Mouse (Mus musculus): Measurements from ENCODE around the gene Ly6g6e. TPM values are rescaled to one million over a fixed set of nuclear protein-coding genes. Genes with fewer than 3 reads are reported as not detected.
"Not testable (repeated sequence)": the region's sequence is repeated elsewhere in the genome, so short reads cannot be mapped to it uniquely, and the experiment has no call there.

Gene Ly6g6e
- polyA plus RNA-seq, 1 experiment from 2014 or later: 2.0 TPM

GRCm38 (mm10) chr17:35115046-35116019 lies 38.6 kb downstream of the Ly6g6e start, which contains the start of gene Ly6g5b:
TSS of gene Ly6g5b (minus strand) at chr17:35115428.
- 81% methylated on average over 8 of the region's 8 CpGs for WGBS
- peaks cover 8% of the 10 kb centered on the region for H3K4me1 ChIP-seq (ENCODE audit: insufficient read depth, low read length)
- H3K36me3 ChIP-seq (ENCODE audit: insufficient read depth, low read length): peaks cover 47% of the 10 kb centered on the region

GRCm38 (mm10) chr17:35120745-35121142 lies 44.0 kb downstream of the Ly6g6e start:
- Histone ChIP-seq H3K9me3 (ENCODE audit: low read length) (no peaks in the 10 kb centered on the region), H3K4me3 (ENCODE audit: low read length) (peak overlapping the region; percentile 96), H3K4me2 (replicated peaks; ENCODE audit: low read depth, low read length) (peak overlapping the region; percentile 90), H3K4me1 (ENCODE audit: insufficient read depth, low read length) (peaks cover 24% of the 10 kb centered on the region), H3K9ac (replicated peaks; ENCODE audit: low read length) (peak overlapping the region; percentile 97), H3K36me3 (ENCODE audit: insufficient read depth, low read length) (peaks cover 44% of the 10 kb centered on the region), H3K27ac (ENCODE audit: low read length) (peak overlapping the region; percentile 81), H3K27me3 (ENCODE audit: insufficient read depth, low read length) (no peaks in the 10 kb centered on the region)
- WGBS: under 1% methylated on average over 33 of the region's 33 CpGs
- ATAC-seq (ENCODE audit: low FRiP score, low TSS enrichment): peak; percentile 16

More at GRCm38 (mm10) chr17:35115046-35116019, 38.6 kb downstream of the Ly6g6e start, which contains the start of gene Ly6g5b:
- H3K4me2 ChIP-seq (replicated peaks; ENCODE audit: low read depth, low read length): no peak within 1 kb of the TSS
- H3K9ac ChIP-seq (replicated peaks; ENCODE audit: low read length): no peak within 1 kb of the TSS
- no peak within 1 kb of the TSS for H3K4me3 ChIP-seq (ENCODE audit: low read length)
- no peak for ATAC-seq (ENCODE audit: low FRiP score, low TSS enrichment)
- no peaks in the 10 kb centered on the region for H3K9me3 ChIP-seq (ENCODE audit: low read length)
- no peaks in the 10 kb centered on the region for H3K27me3 ChIP-seq (ENCODE audit: insufficient read depth, low read length)
- no peak within 1 kb of the TSS for H3K27ac ChIP-seq (ENCODE audit: low read length)

- H3K27ac ChIP-seq (ENCODE audit: low read length): peak within 1 kb of the TSS; percentile 85
- no peaks in the 10 kb centered on the region for H3K27me3 ChIP-seq (ENCODE audit: insufficient read depth, low read length)
- peak within 1 kb of the TSS; percentile 96 for H3K4me3 ChIP-seq (ENCODE audit: low read length)
- H3K4me1 ChIP-seq (ENCODE audit: insufficient read depth, low read length): peaks cover 26% of the 10 kb centered on the region
- H3K9ac ChIP-seq (replicated peaks; ENCODE audit: low read length): peak within 1 kb of the TSS; percentile 97
- ATAC-seq (ENCODE audit: low FRiP score, low TSS enrichment): peak; percentile 97
- H3K9me3 ChIP-seq (ENCODE audit: low read length): no peaks in the 10 kb centered on the region
- H3K4me2 ChIP-seq (replicated peaks; ENCODE audit: low read depth, low read length): peak within 1 kb of the TSS; percentile 90
- H3K36me3 ChIP-seq (ENCODE audit: insufficient read depth, low read length): peaks cover 39% of the 10 kb centered on the region
- WGBS: under 1% methylated on average over 50 of the region's 50 CpGs
These were observed 44.6 kb downstream of the Ly6g6e start, which contains the start of gene Gpank1 for GRCm38 (mm10) chr17:35121143-35121799. TSS of gene Gpank1 (plus strand) at chr17:35121455.

- H3K9me3 ChIP-seq (ENCODE audit: low read length): no peaks in the 10 kb centered on the region
- 0% methylated on average over 19 of the region's 19 CpGs for WGBS
- peak within 1 kb of the TSS; percentile 90 for H3K4me2 ChIP-seq (replicated peaks; ENCODE audit: low read depth, low read length)
- peak within 1 kb of the TSS; percentile 85 for H3K27ac ChIP-seq (ENCODE audit: low read length)
- H3K4me1 ChIP-seq (ENCODE audit: insufficient read depth, low read length): peaks cover 30% of the 10 kb centered on the region
- peak within 1 kb of the TSS; percentile 96 for H3K4me3 ChIP-seq (ENCODE audit: low read length)
- no peak; the same call in 1 of the 2 replicates for ATAC-seq (ENCODE audit: low FRiP score, low TSS enrichment)
- H3K27me3 ChIP-seq (ENCODE audit: insufficient read depth, low read length): no peaks in the 10 kb centered on the region
- H3K9ac ChIP-seq (replicated peaks; ENCODE audit: low read length): peak within 1 kb of the TSS; percentile 97
- H3K36me3 ChIP-seq (ENCODE audit: insufficient read depth, low read length): peaks cover 35% of the 10 kb centered on the region
These were observed 45.2 kb downstream of the Ly6g6e start, which contains the start of gene Csnk2b for GRCm38 (mm10) chr17:35121871-35122303. TSS of gene Csnk2b (minus strand) at chr17:35122053.

GRCm38 (mm10) chr17:35123287-35123686 lies 46.6 kb downstream of the Ly6g6e start:
- 88% methylated on average over 9 of the region's 9 CpGs for WGBS
- H3K4me2 ChIP-seq (replicated peaks; ENCODE audit: low read depth, low read length); H3K4me3 ChIP-seq (ENCODE audit: low read length); ATAC-seq (ENCODE audit: low FRiP score, low TSS enrichment); H3K9me3 ChIP-seq (ENCODE audit: low read length); H3K9ac ChIP-seq (replicated peaks; ENCODE audit: low read length); H3K27me3 ChIP-seq (ENCODE audit: insufficient read depth, low read length); H3K27ac ChIP-seq (ENCODE audit: low read length): not testable (repeated sequence)
- Histone ChIP-seq H3K36me3 (ENCODE audit: insufficient read depth, low read length) (peaks cover 25% of the 10 kb centered on the region), H3K4me1 (ENCODE audit: insufficient read depth, low read length) (peaks cover 40% of the 10 kb centered on the region)

GRCm38 (mm10) chr17:35124261-35124896 lies 47.7 kb downstream of the Ly6g6e start:
- not testable (repeated sequence) for H3K9ac ChIP-seq (replicated peaks; ENCODE audit: low read length); H3K4me3 ChIP-seq (ENCODE audit: low read length); ATAC-seq (ENCODE audit: low FRiP score, low TSS enrichment); H3K9me3 ChIP-seq (ENCODE audit: low read length); H3K27me3 ChIP-seq (ENCODE audit: insufficient read depth, low read length); H3K4me2 ChIP-seq (replicated peaks; ENCODE audit: low read depth, low read length); H3K27ac ChIP-seq (ENCODE audit: low read length)
- Histone ChIP-seq H3K36me3 (ENCODE audit: insufficient read depth, low read length) (peaks cover 17% of the 10 kb centered on the region; the same call in 1 of the 2 replicates), H3K4me1 (ENCODE audit: insufficient read depth, low read length) (peaks cover 48% of the 10 kb centered on the region)
- WGBS: 92% methylated on average over 12 of the region's 12 CpGs

GRCm38 (mm10) chr17:35125081-35125480 lies 48.4 kb downstream of the Ly6g6e start:
- peaks cover 42% of the 10 kb centered on the region for H3K4me1 ChIP-seq (ENCODE audit: insufficient read depth, low read length)
- H3K9me3 ChIP-seq (ENCODE audit: low read length): no peaks in the 10 kb centered on the region
- WGBS: 87% methylated on average over 1 of the region's 1 CpGs
- ATAC-seq (ENCODE audit: low FRiP score, low TSS enrichment): no peak
- H3K4me2 ChIP-seq (replicated peaks; ENCODE audit: low read depth, low read length): peak overlapping the region; percentile 70; the same call in 1 of the 2 replicates
- H3K36me3 ChIP-seq (ENCODE audit: insufficient read depth, low read length): peaks cover 12% of the 10 kb centered on the region; the same call in 1 of the 2 replicates
- peak overlapping the region; percentile 76; the same call in 1 of the 2 replicates for H3K9ac ChIP-seq (replicated peaks; ENCODE audit: low read length)
- no peak overlapping the region for H3K27ac ChIP-seq (ENCODE audit: low read length)
- H3K4me3 ChIP-seq (ENCODE audit: low read length): no peak overlapping the region
- no peaks in the 10 kb centered on the region for H3K27me3 ChIP-seq (ENCODE audit: insufficient read depth, low read length)

- ATAC-seq (ENCODE audit: low FRiP score, low TSS enrichment): no peak
- H3K4me2 ChIP-seq (replicated peaks; ENCODE audit: low read depth, low read length): peak overlapping the region; percentile 70
- H3K36me3 ChIP-seq (ENCODE audit: insufficient read depth, low read length): peaks cover 12% of the 10 kb centered on the region; the same call in 1 of the 2 replicates
- 34% methylated on average over 6 of the region's 6 CpGs for WGBS
- H3K4me1 ChIP-seq (ENCODE audit: insufficient read depth, low read length): peaks cover 37% of the 10 kb centered on the region
- H3K9ac ChIP-seq (replicated peaks; ENCODE audit: low read length): peak overlapping the region; percentile 76
- H3K27me3 ChIP-seq (ENCODE audit: insufficient read depth, low read length): no peaks in the 10 kb centered on the region
- H3K27ac ChIP-seq (ENCODE audit: low read length): peak overlapping the region; percentile 78
- H3K9me3 ChIP-seq (ENCODE audit: low read length): no peaks in the 10 kb centered on the region
- H3K4me3 ChIP-seq (ENCODE audit: low read length): peak overlapping the region; percentile 60
These were observed 48.9 kb downstream of the Ly6g6e start for GRCm38 (mm10) chr17:35125578-35125977.

- peak within 1 kb of the TSS; percentile 60 for H3K4me3 ChIP-seq (ENCODE audit: low read length)
- peaks cover 36% of the 10 kb centered on the region for H3K4me1 ChIP-seq (ENCODE audit: insufficient read depth, low read length)
- H3K27me3 ChIP-seq (ENCODE audit: insufficient read depth, low read length): no peaks in the 10 kb centered on the region
- under 1% methylated on average over 36 of the region's 36 CpGs for WGBS
- H3K4me2 ChIP-seq (replicated peaks; ENCODE audit: low read depth, low read length): peak within 1 kb of the TSS; percentile 70
- H3K36me3 ChIP-seq (ENCODE audit: insufficient read depth, low read length): peaks cover 12% of the 10 kb centered on the region; the same call in 1 of the 2 replicates
- no peaks in the 10 kb centered on the region for H3K9me3 ChIP-seq (ENCODE audit: low read length)
- H3K9ac ChIP-seq (replicated peaks; ENCODE audit: low read length): peak within 1 kb of the TSS; percentile 76
- peak; percentile 60 for ATAC-seq (ENCODE audit: low FRiP score, low TSS enrichment)
- peak within 1 kb of the TSS; percentile 78 for H3K27ac ChIP-seq (ENCODE audit: low read length)
These were observed 49.5 kb downstream of the Ly6g6e start, which contains the start of gene D17H6S53E for GRCm38 (mm10) chr17:35126206-35126611. TSS of gene D17H6S53E (plus strand) at chr17:35126373.
